Mouse (Mus musculus): ENCODE measurements around the gene Pcbp3.

DNA sequence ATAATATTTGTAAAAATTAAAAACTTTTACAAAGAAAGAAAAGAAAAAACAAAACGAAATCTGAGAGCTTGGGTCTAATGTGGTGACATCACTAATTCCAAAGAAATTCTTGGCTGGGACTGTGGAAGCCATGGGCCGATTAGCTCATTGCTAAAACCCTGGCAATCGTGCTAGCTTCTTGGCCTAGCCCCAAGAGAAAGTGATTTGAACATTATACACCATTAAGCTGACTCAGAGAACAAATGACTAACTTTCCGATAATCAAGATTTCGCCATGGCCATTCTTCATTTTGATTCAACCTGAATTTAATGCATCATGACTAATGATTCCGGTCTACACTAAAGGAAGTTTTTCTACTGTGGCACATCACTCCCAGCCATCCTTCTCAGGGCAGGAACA is 30.6 kb downstream of the Pcbp3 start:
- TF ChIP-seq CTCF (IDR thresholded peaks at IDR 0.05; ENCODE audit: low read depth), result no peak
- no peak for TF ChIP-seq EP300 (optimal IDR thresholded peaks at IDR 0.05)

All from stomach, postnatal 0 days (tissue).